Mouse (Mus musculus): Measurements from ENCODE around the gene Arhgdia. TPM values are rescaled to one million over a fixed set of nuclear protein-coding genes. Genes with fewer than 3 reads are reported as not detected.
A peak's percentile ranks its signal among the peaks of the same experiment; 100 is the strongest.

The Arhgdia gene
- polyA plus RNA-seq, 1 experiment from 2014 or later: 699 TPM

GRCm38 (mm10) chr11:120542376-120542775, 39.0 kb downstream of the Arhgdia start:
- Histone ChIP-seq H3K36me3 (peaks cover 25% of the 10 kb centered on the region), H3K4me1 (peaks cover 28% of the 10 kb centered on the region), H3K4me2 (no peak overlapping the region), H3K27ac (no peak overlapping the region), H3K9ac (no peak overlapping the region), H3K27me3 (no peaks in the 10 kb centered on the region), H3K9me3 (no peaks in the 10 kb centered on the region), H3K4me3 (no peak overlapping the region)
- WGBS: 76% methylated on average over 6 of the region's 6 CpGs
- no peak for ATAC-seq (ENCODE audit: borderline replicate concordance, extremely low read depth, low FRiP score, low TSS enrichment)

DNA sequence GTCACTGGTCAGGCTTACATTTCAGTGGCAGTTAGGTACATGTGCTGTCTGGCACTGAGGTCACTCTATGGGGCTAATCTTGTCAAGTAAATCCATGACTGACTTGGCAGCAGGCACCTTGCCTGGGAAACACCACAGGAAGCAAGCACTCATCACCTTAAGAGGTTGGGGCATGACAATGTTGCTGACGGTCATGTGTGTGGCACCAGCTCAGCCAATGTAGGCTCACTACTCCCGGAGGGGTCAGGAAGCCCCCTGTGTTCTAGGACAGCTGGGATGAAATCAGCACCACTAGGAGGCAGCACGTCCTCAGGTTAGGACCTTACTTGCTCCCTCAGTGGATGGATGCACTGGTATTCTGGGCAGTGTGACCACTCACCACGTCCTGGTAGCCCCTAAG, 39.5 kb downstream of the Arhgdia start:
- no peak overlapping the region for H3K27ac ChIP-seq
- no peak overlapping the region for H3K9ac ChIP-seq
- no peak for ATAC-seq (ENCODE audit: borderline replicate concordance, extremely low read depth, low FRiP score, low TSS enrichment)
- WGBS: 39% methylated on average over 4 of the region's 4 CpGs
- H3K36me3 ChIP-seq: peaks cover 25% of the 10 kb centered on the region
- no peaks in the 10 kb centered on the region for H3K9me3 ChIP-seq
- H3K4me1 ChIP-seq: peaks cover 27% of the 10 kb centered on the region
- H3K27me3 ChIP-seq: no peaks in the 10 kb centered on the region
- H3K4me3 ChIP-seq: no peak overlapping the region
- no peak overlapping the region for H3K4me2 ChIP-seq

DNA sequence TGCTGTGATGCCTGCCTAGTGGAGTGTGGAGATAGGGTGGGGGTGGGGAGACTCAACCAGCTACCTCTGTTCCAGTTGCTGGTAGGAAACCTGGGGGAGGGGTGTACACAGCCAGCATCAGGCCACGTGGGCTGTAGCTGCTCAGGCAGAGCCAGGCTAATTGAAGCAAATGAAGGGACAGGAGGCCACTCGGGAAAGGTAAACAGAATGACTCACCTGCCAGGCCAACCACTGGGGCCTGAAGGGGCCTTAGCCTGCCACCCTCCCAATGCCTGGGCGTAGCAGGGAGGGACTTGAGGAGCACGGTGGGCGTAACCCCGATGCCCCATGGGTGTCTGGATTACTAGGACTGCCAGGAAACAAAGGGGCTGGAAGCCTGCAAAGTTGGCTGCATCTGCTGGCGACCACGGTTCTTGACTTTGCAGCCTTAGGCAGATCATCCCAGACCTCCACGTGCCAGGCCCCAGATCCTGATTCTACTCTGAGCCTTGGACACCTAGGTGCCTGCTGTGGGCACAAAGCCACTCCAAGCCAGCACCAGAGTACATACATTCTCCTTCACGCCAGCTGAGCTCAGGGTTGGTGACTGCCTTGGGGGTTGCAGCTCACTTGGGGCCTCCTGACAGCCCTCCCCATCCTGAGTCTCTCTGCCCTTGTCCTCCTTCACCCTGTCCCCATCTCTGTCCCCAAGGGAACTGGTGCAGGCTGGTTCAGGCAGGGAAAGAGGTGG, 42.0 kb downstream of the Arhgdia start:
- ATAC-seq (ENCODE audit: borderline replicate concordance, extremely low read depth, low FRiP score, low TSS enrichment): peak; percentile 70
- Histone ChIP-seq H3K4me3 (no peak overlapping the region), H3K9me3 (no peaks in the 10 kb centered on the region), H3K27ac (peak overlapping the region; percentile 84), H3K36me3 (peaks cover 23% of the 10 kb centered on the region), H3K4me2 (peak overlapping the region; percentile 8; the same call in 1 of the 2 replicates), H3K27me3 (no peaks in the 10 kb centered on the region), H3K9ac (0 out of 2 replicates have a peak overlapping the region, but pooled peaks have one; percentile 9), H3K4me1 (peaks cover 27% of the 10 kb centered on the region)
- WGBS: 22% methylated on average over 10 of the region's 10 CpGs

- no peaks in the 10 kb centered on the region for H3K9me3 ChIP-seq
- WGBS: 37% methylated on average over 8 of the region's 8 CpGs
- H3K27ac ChIP-seq: peak overlapping the region; percentile 84
- H3K27me3 ChIP-seq: 0 out of 2 replicates have a peak, but pooled peaks cover 2% of the 10 kb centered on the region
- no peak overlapping the region for H3K9ac ChIP-seq
- H3K4me3 ChIP-seq: no peak overlapping the region
- H3K4me2 ChIP-seq: no peak overlapping the region
- H3K36me3 ChIP-seq: peaks cover 17% of the 10 kb centered on the region
- no peak for ATAC-seq (ENCODE audit: borderline replicate concordance, extremely low read depth, low FRiP score, low TSS enrichment)
- H3K4me1 ChIP-seq: peaks cover 27% of the 10 kb centered on the region
Observed at GRCm38 (mm10) chr11:120538955-120539284, 42.5 kb downstream of the Arhgdia start.

- Histone ChIP-seq H3K27me3 (peaks cover 6% of the 10 kb centered on the region), H3K9ac (no peak overlapping the region), H3K4me2 (no peak overlapping the region), H3K9me3 (no peaks in the 10 kb centered on the region), H3K4me1 (peaks cover 27% of the 10 kb centered on the region), H3K27ac (peak overlapping the region; percentile 84), H3K4me3 (no peak overlapping the region), H3K36me3 (peaks cover 13% of the 10 kb centered on the region)
- ATAC-seq (ENCODE audit: borderline replicate concordance, extremely low read depth, low FRiP score, low TSS enrichment): no peak
- WGBS: 55% methylated on average over 3 of the region's 3 CpGs
Observed at GRCm38 (mm10) chr11:120538485-120538884, 42.9 kb downstream of the Arhgdia start.

GRCm38 (mm10) chr11:120535804-120536203, 45.6 kb downstream of the Arhgdia start:
- Histone ChIP-seq H3K9me3 (no peaks in the 10 kb centered on the region), H3K27me3 (peaks cover 33% of the 10 kb centered on the region), H3K27ac (no peak overlapping the region), H3K9ac (no peak overlapping the region), H3K36me3 (no peaks in the 10 kb centered on the region), H3K4me2 (no peak overlapping the region), H3K4me3 (no peak overlapping the region), H3K4me1 (peaks cover 33% of the 10 kb centered on the region)
- ATAC-seq (ENCODE audit: borderline replicate concordance, extremely low read depth, low FRiP score, low TSS enrichment): no peak
- 69% methylated on average over 3 of the region's 3 CpGs for WGBS

GRCm38 (mm10) chr11:120535145-120535544, 46.3 kb downstream of the Arhgdia start:
- peaks cover 40% of the 10 kb centered on the region for H3K27me3 ChIP-seq
- H3K9ac ChIP-seq: no peak overlapping the region
- 59% methylated on average over 3 of the region's 3 CpGs for WGBS
- ATAC-seq (ENCODE audit: borderline replicate concordance, extremely low read depth, low FRiP score, low TSS enrichment): no peak
- no peaks in the 10 kb centered on the region for H3K36me3 ChIP-seq
- no peak overlapping the region for H3K4me3 ChIP-seq
- H3K4me2 ChIP-seq: no peak overlapping the region
- peaks cover 32% of the 10 kb centered on the region for H3K4me1 ChIP-seq
- H3K27ac ChIP-seq: no peak overlapping the region
- H3K9me3 ChIP-seq: no peaks in the 10 kb centered on the region

- 77% methylated on average over 8 of the region's 8 CpGs for WGBS
- no peak overlapping the region for H3K4me2 ChIP-seq
- no peaks in the 10 kb centered on the region for H3K36me3 ChIP-seq
- H3K4me1 ChIP-seq: peaks cover 22% of the 10 kb centered on the region
- no peak overlapping the region for H3K27ac ChIP-seq
- ATAC-seq (ENCODE audit: borderline replicate concordance, extremely low read depth, low FRiP score, low TSS enrichment): no peak
- no peak overlapping the region for H3K9ac ChIP-seq
- no peaks in the 10 kb centered on the region for H3K9me3 ChIP-seq
- H3K4me3 ChIP-seq: no peak overlapping the region
- H3K27me3 ChIP-seq: peaks cover 50% of the 10 kb centered on the region
Observed at GRCm38 (mm10) chr11:120534093-120534492, 47.3 kb downstream of the Arhgdia start.

GRCm38 (mm10) chr11:120531646-120532045, 49.8 kb downstream of the Arhgdia start:
- 22% methylated on average over 9 of the region's 9 CpGs for WGBS
- Histone ChIP-seq H3K36me3 (no peaks in the 10 kb centered on the region), H3K4me2 (no peak overlapping the region), H3K9me3 (no peaks in the 10 kb centered on the region), H3K4me3 (no peak overlapping the region), H3K27ac (no peak overlapping the region), H3K9ac (no peak overlapping the region), H3K4me1 (peaks cover 11% of the 10 kb centered on the region), H3K27me3 (peaks cover 65% of the 10 kb centered on the region)
- ATAC-seq (ENCODE audit: borderline replicate concordance, extremely low read depth, low FRiP score, low TSS enrichment): no peak

DNA sequence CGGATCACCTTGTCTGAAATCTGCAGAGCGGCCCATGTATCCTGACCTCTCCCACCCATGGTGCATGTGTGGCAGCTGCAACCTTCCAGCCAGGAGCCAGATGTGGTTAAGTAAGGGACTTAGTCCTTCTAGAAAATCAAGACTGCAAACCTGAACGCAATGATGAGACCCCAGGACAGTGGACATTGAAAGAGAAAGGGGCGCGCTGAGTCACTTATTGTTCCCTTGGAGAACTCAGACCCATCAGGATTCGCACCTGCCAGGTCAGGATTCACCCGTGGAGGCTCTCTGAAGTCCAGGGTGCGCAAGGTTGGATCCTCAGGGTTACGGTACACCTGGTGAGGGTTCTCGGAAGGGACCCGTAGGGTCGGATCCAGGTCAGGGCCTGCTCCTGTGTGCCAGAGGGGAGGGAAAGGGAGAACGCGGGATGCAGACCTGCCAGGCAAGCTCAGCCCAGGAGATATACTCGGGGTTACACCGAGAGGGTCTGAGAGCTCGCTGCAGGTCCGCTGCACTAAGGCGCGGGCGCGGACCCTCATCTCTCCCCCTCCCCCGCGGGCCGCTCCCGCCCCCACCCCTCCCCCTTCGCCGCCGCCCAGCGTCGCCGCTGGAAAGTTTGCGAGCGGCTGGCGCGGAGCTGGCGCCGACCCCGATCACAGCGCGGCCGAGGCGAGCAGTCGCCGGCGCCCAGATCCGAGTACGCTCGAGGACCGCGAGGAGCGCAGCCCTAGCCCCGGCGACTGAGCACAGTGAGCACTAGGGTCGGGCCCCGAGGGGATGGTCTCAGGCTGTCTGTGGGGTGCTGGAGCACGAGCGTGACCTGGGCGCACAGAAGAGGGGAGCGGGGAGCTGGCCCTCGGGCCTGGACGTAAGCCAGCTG, 51.1 kb downstream of the Arhgdia start, which contains the start of gene Gcgr:
Gene Gcgr (plus strand): TSS at position 615 of the 880 bp plus-strand sequence.
- ATAC-seq (ENCODE audit: borderline replicate concordance, extremely low read depth, low FRiP score, low TSS enrichment): peak; percentile 58; the same call in 1 of the 2 replicates
- H3K4me3 ChIP-seq: peak within 1 kb of the TSS; percentile 41
- peak within 1 kb of the TSS; percentile 48 for H3K9ac ChIP-seq
- 7% methylated on average over 61 of the region's 62 CpGs for WGBS
- peak within 1 kb of the TSS; percentile 85 for H3K4me2 ChIP-seq
- H3K36me3 ChIP-seq: no peaks in the 10 kb centered on the region
- no peak within 1 kb of the TSS for H3K27ac ChIP-seq
- no peaks in the 10 kb centered on the region for H3K9me3 ChIP-seq
- peaks cover 65% of the 10 kb centered on the region for H3K27me3 ChIP-seq
- peaks cover 11% of the 10 kb centered on the region for H3K4me1 ChIP-seq

DNA sequence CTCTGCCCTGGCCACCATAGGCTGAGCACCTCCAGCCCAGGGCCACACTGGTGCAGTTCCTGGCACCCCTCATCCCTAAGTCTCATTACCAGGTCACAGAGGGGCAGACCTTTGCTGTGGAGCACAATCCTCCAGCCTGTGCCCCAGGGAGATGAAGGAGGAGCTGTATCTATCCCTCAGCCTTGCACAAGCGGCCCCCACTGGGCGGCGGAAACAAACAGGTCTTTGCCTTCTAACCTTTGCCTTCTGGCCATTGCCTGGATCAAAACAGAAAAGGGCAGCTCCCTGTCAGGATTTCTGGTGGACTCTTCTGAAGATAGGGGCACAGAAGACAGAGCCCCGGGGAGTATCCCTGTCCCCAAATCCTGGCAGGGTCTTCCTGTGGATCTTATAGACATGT, 52.5 kb downstream of the Arhgdia start:
- Histone ChIP-seq H3K4me2 (no peak overlapping the region), H3K9ac (no peak overlapping the region), H3K36me3 (no peaks in the 10 kb centered on the region), H3K4me1 (peaks cover 11% of the 10 kb centered on the region), H3K4me3 (no peak overlapping the region), H3K27me3 (peaks cover 63% of the 10 kb centered on the region), H3K9me3 (no peaks in the 10 kb centered on the region), H3K27ac (no peak overlapping the region)
- 74% methylated on average over 4 of the region's 4 CpGs for WGBS
- ATAC-seq (ENCODE audit: borderline replicate concordance, extremely low read depth, low FRiP score, low TSS enrichment): no peak

Measured in lung, embryonic 15.5 days (tissue).